Mouse (Mus musculus): ENCODE data around the gene 4933427D14Rik. TPM values are rescaled to one million over a fixed set of nuclear protein-coding genes. Genes with fewer than 3 reads are reported as not detected.
A peak's percentile ranks its signal among the peaks of the same experiment; 100 is the strongest.
"Not testable (repeated sequence)": the region's sequence is repeated elsewhere in the genome, so short reads cannot be mapped to it uniquely, and the experiment has no call there.

The 4933427D14Rik gene
- polyA plus RNA-seq, 1 experiment: 33.1 TPM

DNA sequence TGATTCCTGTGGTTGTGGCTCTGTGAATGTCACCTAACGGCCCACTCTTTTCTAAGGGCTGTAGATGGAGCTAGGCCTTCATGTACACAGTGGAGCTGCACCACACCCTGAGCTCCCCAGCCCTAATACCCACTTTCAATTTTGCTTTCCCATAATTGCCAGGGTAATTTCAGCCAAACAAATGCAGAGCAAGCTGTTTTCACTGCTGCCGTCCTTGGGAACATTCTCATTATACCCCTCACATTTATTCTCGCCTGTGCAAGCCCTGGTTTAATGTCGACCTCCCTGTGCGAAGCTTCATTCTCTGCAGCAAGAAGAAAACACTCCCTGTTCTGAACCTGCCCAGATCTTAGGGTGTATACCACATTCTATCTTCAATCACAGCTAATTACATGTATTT, 31.3 kb downstream of the 4933427D14Rik start:
- H3K27me3 ChIP-seq (ENCODE audit: control insufficient read depth, insufficient read depth, low read length): no peaks in the 10 kb centered on the region
- TF ChIP-seq POLR2A (IDR thresholded peaks at IDR 0.05; ENCODE audit: control insufficient read depth, low read depth, low read length): no peak
- no peak for TF ChIP-seq CTCF (IDR thresholded peaks at IDR 0.05; ENCODE audit: control insufficient read depth, insufficient read depth, insufficient replicate concordance, low read depth, low read length)
- peaks cover 5% of the 10 kb centered on the region for H3K36me3 ChIP-seq (ENCODE audit: control insufficient read depth, insufficient read depth, low read length)
- no peaks in the 10 kb centered on the region for H3K4me1 ChIP-seq (ENCODE audit: control insufficient read depth, insufficient read depth, low read length)
- H3K4me3 ChIP-seq (ENCODE audit: control insufficient read depth, low read depth, low read length): no peak overlapping the region
- H3K27ac ChIP-seq (ENCODE audit: control insufficient read depth, insufficient read depth, low read depth, low read length): no peak overlapping the region

DNA sequence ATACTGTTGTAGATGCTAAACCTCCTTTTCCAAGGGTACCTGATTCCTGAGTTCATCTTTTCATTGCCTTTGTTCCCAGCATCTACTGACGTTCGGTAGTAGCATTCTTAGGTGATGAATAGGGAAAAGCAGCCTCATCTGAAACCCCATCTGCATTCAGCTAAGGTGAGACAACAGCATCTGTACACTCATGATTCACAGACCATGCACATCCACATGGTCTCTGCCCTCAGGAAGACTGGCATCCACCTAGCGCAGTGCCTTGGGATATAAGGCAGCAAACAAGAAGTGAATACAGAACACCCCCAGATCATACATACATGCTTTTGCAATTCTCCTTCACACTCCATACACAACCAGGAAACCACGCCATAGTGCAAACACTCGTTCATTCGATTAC, 32.5 kb downstream of the 4933427D14Rik start:
- Histone ChIP-seq H3K4me1 (ENCODE audit: control insufficient read depth, insufficient read depth, low read length) (no peaks in the 10 kb centered on the region), H3K36me3 (ENCODE audit: control insufficient read depth, insufficient read depth, low read length) (peaks cover 5% of the 10 kb centered on the region), H3K27ac (ENCODE audit: control insufficient read depth, insufficient read depth, low read depth, low read length) (no peak overlapping the region), H3K27me3 (ENCODE audit: control insufficient read depth, insufficient read depth, low read length) (no peaks in the 10 kb centered on the region), H3K4me3 (ENCODE audit: control insufficient read depth, low read depth, low read length) (no peak overlapping the region)
- TF ChIP-seq CTCF (IDR thresholded peaks at IDR 0.05; ENCODE audit: control insufficient read depth, insufficient read depth, insufficient replicate concordance, low read depth, low read length): no peak
- TF ChIP-seq POLR2A (IDR thresholded peaks at IDR 0.05; ENCODE audit: control insufficient read depth, low read depth, low read length): no peak

DNA sequence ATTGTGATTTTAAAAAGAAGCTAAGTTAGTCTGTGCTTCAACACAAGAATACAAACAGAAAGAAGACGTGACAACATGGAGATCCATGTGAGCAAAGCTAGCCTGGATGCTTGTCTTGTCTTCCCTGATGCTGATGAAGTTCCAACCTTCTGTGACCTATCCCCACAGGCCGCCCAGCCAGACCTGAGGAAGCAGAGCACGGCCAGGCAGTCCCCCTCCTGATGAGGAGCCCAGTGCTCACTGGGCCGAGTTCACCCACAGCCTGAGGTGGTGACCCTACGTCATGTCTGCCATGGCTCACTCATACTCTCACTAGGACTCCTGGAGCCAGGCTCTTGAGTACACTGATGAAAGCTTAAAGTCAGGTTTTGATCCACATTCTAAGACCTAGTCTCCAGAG, 33.8 kb downstream of the 4933427D14Rik start:
- Histone ChIP-seq H3K36me3 (ENCODE audit: control insufficient read depth, insufficient read depth, low read length) (peaks cover 5% of the 10 kb centered on the region), H3K4me3 (ENCODE audit: control insufficient read depth, low read depth, low read length) (no peak overlapping the region), H3K4me1 (ENCODE audit: control insufficient read depth, insufficient read depth, low read length) (no peaks in the 10 kb centered on the region), H3K27me3 (ENCODE audit: control insufficient read depth, insufficient read depth, low read length) (no peaks in the 10 kb centered on the region), H3K27ac (ENCODE audit: control insufficient read depth, insufficient read depth, low read depth, low read length) (no peak overlapping the region)
- TF ChIP-seq CTCF (IDR thresholded peaks at IDR 0.05; ENCODE audit: control insufficient read depth, insufficient read depth, insufficient replicate concordance, low read depth, low read length): no peak
- no peak for TF ChIP-seq POLR2A (IDR thresholded peaks at IDR 0.05; ENCODE audit: control insufficient read depth, low read depth, low read length)

DNA sequence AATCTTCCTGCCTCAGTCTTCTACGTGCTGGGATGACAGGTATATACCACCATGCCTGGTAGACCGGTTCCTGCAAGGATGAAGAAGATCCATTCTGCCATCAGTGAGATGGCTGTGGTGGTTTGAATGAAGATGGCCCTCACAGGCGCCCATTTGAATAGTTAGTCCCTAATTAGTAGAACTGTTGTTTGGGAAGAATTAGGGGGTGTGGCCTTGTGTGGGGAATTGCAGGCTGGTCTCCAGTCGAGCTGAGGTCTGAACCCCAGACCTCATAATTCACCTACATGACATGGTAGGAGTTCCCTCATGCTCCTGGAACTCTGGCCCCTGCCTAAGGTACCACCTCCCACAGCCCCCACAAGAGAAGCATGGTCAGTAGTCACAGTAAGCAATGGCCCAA, 35.4 kb downstream of the 4933427D14Rik start:
- not testable (repeated sequence) for H3K27ac ChIP-seq (ENCODE audit: control insufficient read depth, insufficient read depth, low read depth, low read length); H3K4me1 ChIP-seq (ENCODE audit: control insufficient read depth, insufficient read depth, low read length); H3K36me3 ChIP-seq (ENCODE audit: control insufficient read depth, insufficient read depth, low read length); H3K27me3 ChIP-seq (ENCODE audit: control insufficient read depth, insufficient read depth, low read length)
- peak overlapping the region; percentile 7 for H3K4me3 ChIP-seq (ENCODE audit: control insufficient read depth, low read depth, low read length)

DNA sequence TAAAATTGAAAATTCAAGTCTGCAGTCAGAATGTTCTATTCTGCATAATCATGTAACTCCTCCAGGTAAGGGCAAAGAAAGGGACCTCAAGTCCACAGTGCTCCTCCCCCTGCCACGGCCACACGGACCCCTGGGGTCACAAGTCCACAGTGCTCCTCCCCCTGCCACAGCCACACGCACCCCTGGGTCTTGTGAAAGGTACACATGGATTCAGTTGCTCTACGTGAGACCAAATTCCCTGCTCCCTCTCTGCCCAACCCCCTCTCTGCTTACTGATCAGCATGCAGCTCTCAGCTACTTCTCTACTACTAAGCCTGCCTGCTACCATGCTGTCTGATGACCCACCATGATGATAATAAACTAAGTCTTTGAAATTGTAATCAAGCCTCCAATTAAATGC, 37.4 kb downstream of the 4933427D14Rik start:
- TF ChIP-seq CTCF (IDR thresholded peaks at IDR 0.05; ENCODE audit: control insufficient read depth, insufficient read depth, insufficient replicate concordance, low read depth, low read length): no peak
- TF ChIP-seq POLR2A (IDR thresholded peaks at IDR 0.05; ENCODE audit: control insufficient read depth, low read depth, low read length): no peak
- Histone ChIP-seq H3K4me1 (ENCODE audit: control insufficient read depth, insufficient read depth, low read length) (no peaks in the 10 kb centered on the region), H3K27ac (ENCODE audit: control insufficient read depth, insufficient read depth, low read depth, low read length) (no peak overlapping the region), H3K4me3 (ENCODE audit: control insufficient read depth, low read depth, low read length) (peak overlapping the region; percentile 89), H3K27me3 (ENCODE audit: control insufficient read depth, insufficient read depth, low read length) (no peaks in the 10 kb centered on the region), H3K36me3 (ENCODE audit: control insufficient read depth, insufficient read depth, low read length) (peaks cover 1% of the 10 kb centered on the region; the same call in 1 of the 2 replicates)

DNA sequence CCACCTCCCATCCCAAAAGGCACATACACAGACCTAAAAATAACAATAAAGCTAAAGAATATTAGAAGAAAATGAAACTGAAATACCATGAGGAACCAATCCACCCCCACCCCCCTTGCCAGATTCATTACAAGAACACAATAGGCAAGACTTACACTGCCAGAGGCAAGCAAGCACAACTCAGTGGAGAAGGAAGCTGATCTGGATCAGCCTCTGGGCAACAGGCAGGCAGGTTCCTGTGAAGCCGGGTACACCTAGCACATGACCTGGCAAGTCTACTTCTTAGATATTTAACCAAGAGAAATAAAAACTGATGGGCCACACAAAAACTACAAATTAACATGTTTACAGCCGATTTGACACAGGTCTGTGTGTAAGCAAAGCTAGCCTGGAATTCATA, 44.1 kb downstream of the 4933427D14Rik start:
- no peaks in the 10 kb centered on the region for H3K27me3 ChIP-seq (ENCODE audit: control insufficient read depth, insufficient read depth, low read length)
- peaks cover 1% of the 10 kb centered on the region; the same call in 1 of the 2 replicates for H3K36me3 ChIP-seq (ENCODE audit: control insufficient read depth, insufficient read depth, low read length)
- no peak overlapping the region for H3K4me3 ChIP-seq (ENCODE audit: control insufficient read depth, low read depth, low read length)
- TF ChIP-seq CTCF (IDR thresholded peaks at IDR 0.05; ENCODE audit: control insufficient read depth, insufficient read depth, insufficient replicate concordance, low read depth, low read length) (no peak), POLR2A (IDR thresholded peaks at IDR 0.05; ENCODE audit: control insufficient read depth, low read depth, low read length) (no peak)
- no peaks in the 10 kb centered on the region for H3K4me1 ChIP-seq (ENCODE audit: control insufficient read depth, insufficient read depth, low read length)
- H3K27ac ChIP-seq (ENCODE audit: control insufficient read depth, insufficient read depth, low read depth, low read length): no peak overlapping the region

DNA sequence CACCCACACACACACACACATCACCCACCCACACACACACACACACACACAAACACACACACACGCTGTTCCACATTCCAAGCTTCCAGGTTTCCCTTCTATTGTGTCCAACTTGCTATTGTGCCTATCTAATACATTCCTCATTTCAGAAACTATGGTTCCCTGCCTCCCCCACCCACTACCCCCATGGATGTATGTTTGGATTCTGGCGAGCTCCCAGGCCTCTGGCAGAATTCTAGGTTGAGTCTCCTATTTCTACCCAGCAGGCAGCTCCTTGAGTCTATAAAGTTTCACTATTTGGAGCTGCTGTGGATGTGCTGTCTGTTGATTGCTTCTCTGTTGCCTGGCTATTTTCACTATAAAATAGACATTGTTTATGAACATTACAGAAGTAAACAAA, 50.6 kb downstream of the 4933427D14Rik start:
- Histone ChIP-seq H3K4me3 (ENCODE audit: control insufficient read depth, low read depth, low read length) (no peak overlapping the region), H3K27ac (ENCODE audit: control insufficient read depth, insufficient read depth, low read depth, low read length) (no peak overlapping the region), H3K27me3 (ENCODE audit: control insufficient read depth, insufficient read depth, low read length) (no peaks in the 10 kb centered on the region), H3K4me1 (ENCODE audit: control insufficient read depth, insufficient read depth, low read length) (no peaks in the 10 kb centered on the region), H3K36me3 (ENCODE audit: control insufficient read depth, insufficient read depth, low read length) (peaks cover 1% of the 10 kb centered on the region; the same call in 1 of the 2 replicates)
- TF ChIP-seq POLR2A (IDR thresholded peaks at IDR 0.05; ENCODE audit: control insufficient read depth, low read depth, low read length) (no peak), CTCF (IDR thresholded peaks at IDR 0.05; ENCODE audit: control insufficient read depth, insufficient read depth, insufficient replicate concordance, low read depth, low read length) (no peak)

DNA sequence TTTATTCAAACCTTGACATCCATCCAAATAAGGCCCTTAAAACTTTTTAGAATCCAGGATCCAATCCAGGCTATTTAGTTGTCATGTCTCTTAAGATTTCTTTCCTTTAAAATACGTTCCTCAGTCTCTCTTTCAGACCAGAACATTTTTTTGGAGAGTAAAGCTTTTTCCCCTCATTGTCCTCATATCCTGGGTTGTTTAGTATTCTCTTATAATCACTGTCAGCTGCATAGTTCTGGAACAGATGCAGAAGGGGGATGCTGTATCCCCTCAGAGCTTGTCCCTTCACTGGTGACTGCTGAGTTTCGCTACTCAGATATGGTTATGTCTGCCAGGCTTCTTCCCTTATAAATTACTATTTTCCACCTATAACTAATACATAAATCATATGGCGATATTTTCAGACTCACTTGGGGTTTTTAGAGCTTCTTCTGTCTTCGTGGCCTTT, 51.3 kb downstream of the 4933427D14Rik start:
- Histone ChIP-seq H3K27me3 (ENCODE audit: control insufficient read depth, insufficient read depth, low read length) (no peaks in the 10 kb centered on the region), H3K27ac (ENCODE audit: control insufficient read depth, insufficient read depth, low read depth, low read length) (no peak overlapping the region), H3K4me3 (ENCODE audit: control insufficient read depth, low read depth, low read length) (no peak overlapping the region), H3K36me3 (ENCODE audit: control insufficient read depth, insufficient read depth, low read length) (peaks cover 1% of the 10 kb centered on the region; the same call in 1 of the 2 replicates), H3K4me1 (ENCODE audit: control insufficient read depth, insufficient read depth, low read length) (no peaks in the 10 kb centered on the region)
- no peak for TF ChIP-seq POLR2A (IDR thresholded peaks at IDR 0.05; ENCODE audit: control insufficient read depth, low read depth, low read length)
- TF ChIP-seq CTCF (IDR thresholded peaks at IDR 0.05; ENCODE audit: control insufficient read depth, insufficient read depth, insufficient replicate concordance, low read depth, low read length): no peak

Data from testis, adult 2 months (tissue).